Mouse (Mus musculus): ENCODE measurements at regions not wholly inside any gene's neighbourhood (a gene's known extent, or its start where the extent isn't known, plus 50 kb on each side); places are given as distances from the start of the nearest gene placed in this dataset.
"Not testable (repeated sequence)": the region's sequence is repeated elsewhere in the genome, so short reads cannot be mapped to it uniquely, and the experiment has no call there.

DNA sequence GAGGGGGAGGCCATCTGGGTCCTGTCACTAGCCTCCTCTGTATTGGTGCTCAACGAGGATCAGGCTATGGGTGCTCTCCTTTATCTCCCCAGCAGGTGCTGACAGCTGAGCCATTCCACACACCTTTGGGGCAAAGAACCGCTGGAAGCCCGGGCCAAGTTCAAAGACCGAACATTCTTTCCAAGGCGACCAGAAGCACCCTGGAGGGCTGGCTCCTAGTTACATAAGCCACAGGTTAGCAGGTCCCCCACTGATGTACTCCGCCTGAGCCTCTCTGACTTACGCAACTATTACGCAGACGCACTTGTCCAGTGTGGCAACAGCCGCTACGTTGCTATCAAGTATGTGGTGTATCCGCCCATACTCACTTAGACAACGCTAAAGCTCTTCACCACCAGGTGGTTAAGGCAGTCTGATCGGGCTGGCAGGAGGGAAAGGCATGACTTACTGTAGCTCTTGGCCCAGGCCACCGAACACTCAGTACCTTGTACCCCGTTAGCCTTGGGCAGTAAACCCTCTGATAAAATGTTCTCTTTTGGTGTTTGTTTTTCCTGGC, 69.2 kb downstream of the Gm33543 start:
- in situ Hi-C loops (cut with MboI, MseI) = loop anchor here (5.0 kb wide), 1 partner anchor 71 kb away; no protein-coding TSS in a partner anchor

DNA sequence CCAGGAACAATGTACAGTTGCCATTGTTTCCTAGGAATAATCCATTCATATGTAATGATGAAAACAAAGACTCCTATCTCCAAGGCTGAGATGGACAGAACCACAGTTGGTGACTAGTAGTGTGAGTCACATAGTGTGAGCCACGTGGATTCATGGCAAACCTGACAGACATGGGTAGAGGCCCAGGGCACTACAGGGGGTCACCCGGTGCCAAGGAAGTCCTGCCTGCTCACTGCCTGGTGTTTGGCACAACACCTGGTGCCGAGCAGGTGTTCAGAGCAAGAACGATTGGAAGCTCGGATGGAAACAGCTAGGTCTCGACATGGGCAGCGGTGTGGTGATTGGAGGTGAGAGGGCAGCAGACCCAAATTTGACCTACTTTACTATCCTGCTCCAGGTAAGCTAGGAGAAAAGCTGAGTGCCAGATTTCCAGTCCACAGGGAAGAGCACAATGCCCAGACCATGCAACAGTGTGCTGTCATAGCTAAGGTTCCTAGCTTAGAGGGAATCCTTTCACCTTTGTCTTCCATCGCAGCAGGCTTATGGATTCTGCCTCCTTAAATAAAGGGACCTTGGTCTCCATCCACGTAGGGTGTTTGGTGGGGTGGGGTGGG, 69.8 kb downstream of the Gm33543 start:
- in situ Hi-C loops (cut with MboI, MseI) = loop anchor here (5.0 kb wide), 1 partner anchor 71 kb away; no protein-coding TSS in a partner anchor

DNA sequence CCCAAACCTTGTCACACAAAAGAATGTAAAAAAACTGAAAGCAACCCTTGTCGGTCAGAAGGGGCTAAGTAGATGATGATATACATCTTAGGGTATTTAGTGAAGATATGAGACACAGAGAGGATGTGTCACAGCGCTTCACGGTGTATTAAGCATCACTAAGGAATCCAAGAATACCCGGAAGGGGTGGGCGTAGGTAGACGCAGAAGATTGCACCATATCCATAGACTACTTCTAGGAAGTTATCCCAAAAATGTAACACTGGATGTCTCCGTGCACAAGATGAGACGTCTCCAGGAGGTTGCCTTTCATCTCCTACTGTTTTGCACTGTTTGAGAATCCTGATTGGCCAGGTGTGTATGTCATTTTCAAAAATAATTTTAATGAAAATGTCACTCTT, 73.8 kb downstream of the Gm33543 start:
- in situ Hi-C loops (cut with MboI, MseI) = no loop called here

DNA sequence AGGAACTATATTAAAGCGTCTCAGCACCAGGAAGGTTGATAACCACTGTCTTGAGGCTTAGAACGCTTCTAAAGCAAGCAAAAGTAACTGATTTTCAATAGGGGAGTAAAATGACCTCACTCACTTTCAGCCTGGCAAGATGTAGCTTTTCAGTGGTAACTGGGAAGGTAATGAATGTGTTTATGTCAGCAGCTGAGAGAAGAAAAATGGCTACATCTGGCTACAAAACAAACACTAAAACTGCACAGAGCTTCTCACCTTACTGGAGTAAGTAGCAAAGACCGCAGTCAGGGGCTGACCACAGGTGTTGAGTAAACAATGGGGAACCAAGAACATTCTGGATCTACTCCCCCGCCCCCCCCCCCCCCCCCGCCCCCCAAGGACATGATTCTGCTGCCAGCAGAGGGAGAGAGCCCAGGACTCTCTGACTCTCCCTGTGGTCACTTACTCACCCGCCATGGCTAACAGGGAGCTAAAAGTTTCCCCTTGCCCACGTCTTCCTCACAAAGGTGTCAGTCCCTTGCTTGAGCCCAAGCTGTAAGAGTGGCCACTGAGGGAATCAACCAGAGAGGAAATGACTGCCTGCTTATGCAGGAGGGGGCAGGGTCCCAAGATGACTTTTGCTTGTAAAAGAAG, 75.1 kb downstream of the Gm33543 start:
- in situ Hi-C loops (cut with MboI, MseI) = no loop called here

DNA sequence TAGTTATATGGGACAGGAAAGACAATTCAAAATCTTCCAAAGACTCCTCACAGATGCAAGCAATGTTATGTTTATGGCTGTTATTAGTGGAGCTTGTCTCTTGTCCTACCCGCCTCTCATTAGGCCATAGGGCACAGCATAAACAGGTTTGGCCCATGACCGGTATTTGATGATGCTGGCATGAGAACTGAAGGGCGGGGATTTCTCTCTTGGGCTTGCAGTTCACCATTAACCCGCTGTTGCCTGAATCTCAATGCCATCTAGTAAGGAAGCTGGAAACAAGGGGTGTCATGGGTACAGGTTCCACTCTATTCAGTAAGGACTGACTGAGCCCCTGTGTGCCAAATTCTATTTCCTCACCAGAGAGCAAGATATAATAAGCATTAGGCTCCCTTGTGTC, 78.6 kb downstream of the Gm33543 start:
- in situ Hi-C loops (cut with MboI, MseI) = no loop called here

DNA sequence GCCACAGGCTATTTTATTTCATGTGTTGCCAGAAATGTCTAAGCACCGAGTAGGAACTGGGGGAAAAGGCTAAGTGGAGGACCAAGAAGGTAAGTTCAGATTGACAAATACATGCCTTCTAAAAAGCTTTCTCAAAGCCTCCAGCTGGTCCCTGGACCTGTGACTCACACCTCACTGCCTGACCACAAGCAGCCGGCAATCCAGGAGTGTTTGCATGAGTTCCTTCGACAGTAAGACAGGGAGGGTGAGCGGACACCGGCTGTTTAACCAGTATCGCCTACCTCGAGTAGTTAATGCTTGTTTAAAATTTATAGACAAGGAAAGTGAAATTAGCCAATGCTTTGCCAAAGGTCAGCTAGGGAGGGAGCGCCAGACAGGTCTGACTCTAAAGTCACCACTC, 80.1 kb downstream of the Gm33543 start:
- in situ Hi-C loops (cut with MboI, MseI) = no loop called here

DNA sequence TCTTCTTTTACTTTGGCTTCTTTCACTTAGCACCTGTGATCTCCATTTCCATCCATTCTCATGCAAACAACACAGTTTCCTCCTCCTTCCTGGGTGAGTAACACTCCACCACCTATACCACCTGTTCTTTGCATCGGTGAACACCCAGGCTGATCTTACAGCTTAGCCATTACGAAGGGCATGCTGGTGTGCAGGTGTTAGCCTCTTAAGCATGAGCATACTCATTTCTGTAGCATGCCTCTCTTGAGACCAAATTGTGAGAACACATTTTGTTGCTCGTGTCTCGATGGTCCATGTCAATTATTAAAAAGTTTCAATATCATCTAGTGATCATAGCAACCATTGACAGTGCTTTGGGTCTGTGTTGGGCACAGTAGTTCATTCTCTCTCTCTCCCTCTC, 80.8 kb downstream of the Gm33543 start:
- in situ Hi-C loops (cut with MboI, MseI) = no loop called here

DNA sequence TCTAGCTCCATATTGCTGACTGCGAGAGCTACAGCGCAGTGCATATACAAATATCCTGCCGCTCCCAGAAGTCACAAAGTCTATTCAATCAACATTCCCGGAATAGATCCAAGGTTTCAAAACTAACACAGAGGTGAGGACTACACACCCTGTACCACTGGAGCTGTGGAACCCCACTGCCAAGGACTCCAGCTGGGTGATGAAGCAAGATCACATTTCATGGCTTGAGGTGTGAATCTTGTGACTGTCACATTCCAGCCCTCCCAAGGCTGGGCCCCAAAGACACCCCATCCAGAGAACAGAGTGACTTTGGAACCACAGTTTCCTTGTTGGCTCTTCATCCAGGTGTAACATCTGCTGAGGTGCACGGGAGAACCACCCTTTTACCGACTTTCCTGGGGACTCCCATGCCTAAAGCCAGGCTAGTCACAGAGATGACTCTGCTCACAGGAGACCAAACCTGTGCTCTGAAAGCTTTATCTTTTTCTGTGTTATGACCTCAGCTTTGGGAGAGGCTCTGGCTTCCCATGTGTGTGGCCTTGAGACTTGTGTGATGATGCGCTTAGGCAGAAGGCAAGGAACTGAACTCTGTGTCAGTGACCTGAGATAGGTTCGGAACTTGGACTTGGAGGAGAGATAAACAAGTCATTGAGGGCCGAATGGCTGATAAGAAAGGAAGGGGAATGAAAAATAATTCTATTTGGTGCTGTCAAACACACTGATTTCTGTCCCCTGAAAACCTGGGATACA, 82.4 kb downstream of the Gm33543 start:
- in situ Hi-C loops (cut with MboI, MseI) = no loop called here

DNA sequence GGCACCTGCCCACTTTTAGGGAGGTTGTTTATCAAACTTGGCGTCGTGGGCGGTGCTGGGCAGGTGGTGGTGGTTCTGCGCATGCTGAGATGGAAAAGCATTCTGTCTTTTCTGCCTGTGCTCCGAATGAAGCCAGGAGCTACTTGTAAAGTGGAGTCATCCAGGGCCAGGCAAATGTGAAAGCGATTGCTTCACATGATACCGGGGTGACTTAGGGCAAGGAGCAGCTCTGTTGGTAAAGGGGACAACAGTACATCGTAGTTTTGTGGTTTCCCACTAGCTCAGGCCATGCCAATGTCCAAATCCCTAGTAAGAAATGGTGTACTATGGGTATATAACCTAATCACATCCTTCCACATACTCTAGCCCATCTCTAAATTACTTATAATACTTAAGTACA, 84.5 kb downstream of the Gm33543 start:
- in situ Hi-C loops (cut with MboI, MseI) = no loop called here

DNA sequence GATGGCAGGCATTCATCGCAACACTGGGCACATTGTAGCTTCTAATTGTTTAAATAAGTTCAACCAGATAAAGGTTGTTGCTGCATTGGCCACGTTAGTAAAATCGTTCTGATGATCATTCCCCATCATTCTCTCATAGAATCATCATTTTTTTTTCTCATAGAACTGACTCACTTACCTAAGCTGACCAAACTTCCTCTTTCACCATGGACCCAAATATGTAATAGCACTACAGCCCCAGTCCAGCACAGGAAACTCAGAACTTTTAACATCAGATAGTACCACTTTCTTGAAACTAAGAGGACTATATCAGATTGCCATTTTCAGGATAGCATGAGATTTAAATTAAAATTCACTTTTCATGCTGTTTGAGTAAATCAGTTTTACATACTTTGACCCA, 82.2 kb upstream of the Anapc15-ps start:
- in situ Hi-C loops (cut with MboI, MseI) = no loop called here

DNA sequence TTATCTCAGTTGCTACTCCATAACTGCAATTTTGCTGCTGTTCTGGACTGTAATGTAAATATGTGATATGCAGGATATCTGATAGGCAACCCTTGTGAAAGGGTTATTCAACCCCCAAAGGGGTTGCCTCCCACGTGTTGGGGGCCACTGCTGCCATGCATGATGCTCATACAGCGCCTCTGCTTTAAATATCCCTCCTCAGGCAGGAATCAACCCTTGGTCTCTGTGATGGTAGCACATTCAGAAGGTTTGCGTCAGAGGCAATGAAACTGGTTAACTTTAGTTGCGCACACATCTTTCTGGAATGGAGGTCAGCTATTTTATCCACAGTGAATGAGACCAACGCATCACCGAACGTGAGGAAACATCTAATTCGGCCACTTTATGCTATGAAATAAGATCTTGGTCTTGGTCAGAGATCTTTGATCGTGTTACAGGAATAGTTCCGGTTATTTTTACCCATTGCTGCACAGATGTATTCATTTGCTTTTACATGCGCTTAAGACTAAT, 80.2 kb upstream of the Anapc15-ps start:
- in situ Hi-C loops (cut with MboI, MseI) = no loop called here

DNA sequence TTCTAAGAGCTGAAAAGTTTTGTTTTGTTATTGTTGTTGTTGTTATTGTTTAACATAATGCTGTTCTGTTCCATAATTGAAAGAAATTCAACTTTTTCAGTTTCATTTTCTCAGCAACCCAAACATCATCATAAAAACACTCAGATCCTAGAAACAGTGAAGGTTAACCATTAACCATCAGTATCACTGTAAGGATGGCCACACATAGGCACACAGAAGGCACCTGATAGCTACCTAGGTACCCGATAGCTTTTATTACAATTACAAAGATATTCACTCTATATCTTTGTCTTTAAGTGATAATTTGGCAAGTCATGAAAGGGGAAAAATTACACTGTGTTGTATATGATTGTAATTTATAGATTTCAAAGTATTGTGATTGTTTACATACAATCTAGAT, 75.1 kb upstream of the Anapc15-ps start:
- in situ Hi-C loops (cut with MboI, MseI) = no loop called here

DNA sequence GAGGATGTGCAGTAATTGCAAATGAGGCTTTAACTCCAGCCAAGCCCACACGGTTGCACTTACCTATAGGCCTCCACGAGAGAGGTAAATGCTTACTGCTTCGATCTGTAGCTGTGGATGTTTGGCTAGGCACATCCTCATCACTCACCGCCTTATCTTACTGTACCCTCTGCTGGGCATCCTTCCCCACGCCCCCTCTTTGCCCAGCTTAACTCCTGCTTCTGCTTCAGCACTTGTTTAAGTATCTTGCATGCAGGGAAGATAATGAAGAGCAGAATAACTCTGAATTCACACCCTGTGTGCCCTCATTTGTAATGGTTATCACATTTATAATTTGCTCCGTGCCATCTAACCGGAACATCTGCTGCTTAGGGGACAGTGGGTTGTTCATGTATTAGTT, 74.7 kb upstream of the Anapc15-ps start:
- in situ Hi-C loops (cut with MboI, MseI) = no loop called here

DNA sequence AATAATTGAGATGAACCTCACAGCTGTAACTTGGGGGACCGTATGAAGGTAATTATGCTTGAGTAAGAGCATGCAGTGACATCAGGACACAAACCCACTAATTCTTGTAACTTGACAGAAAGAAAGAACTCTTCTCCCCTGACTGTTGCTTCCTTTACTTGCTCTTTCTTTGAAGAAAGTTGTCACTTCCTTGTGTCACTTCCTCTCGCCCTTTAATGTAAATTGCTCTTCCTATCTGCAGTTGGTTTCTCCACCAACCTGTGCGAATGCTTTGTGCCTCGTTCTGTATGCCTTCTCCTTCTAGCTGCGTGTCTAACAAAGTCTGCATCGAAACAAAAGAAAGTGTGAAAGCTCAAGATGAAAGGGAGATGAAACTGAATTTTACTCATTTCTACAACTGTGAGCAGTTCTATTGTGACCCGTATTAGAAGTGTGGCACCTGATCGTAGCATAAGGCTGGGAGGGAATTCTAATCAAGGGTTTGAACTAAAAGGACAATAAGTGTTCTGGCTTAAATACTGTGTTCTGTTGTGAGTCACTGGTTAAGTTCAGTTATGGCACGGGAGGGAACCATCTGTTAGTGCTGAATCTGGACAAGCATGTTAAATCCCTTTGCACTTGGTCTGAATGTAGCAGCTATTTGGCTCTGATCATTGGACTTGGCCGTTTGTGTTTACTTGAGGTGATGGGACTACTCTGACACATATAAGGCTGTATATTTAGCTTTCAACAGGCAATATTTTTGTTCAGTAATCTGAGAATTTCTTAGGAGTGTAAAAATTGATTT, 72.8 kb upstream of the Anapc15-ps start:
- in situ Hi-C loops (cut with MboI, MseI) = no loop called here

DNA sequence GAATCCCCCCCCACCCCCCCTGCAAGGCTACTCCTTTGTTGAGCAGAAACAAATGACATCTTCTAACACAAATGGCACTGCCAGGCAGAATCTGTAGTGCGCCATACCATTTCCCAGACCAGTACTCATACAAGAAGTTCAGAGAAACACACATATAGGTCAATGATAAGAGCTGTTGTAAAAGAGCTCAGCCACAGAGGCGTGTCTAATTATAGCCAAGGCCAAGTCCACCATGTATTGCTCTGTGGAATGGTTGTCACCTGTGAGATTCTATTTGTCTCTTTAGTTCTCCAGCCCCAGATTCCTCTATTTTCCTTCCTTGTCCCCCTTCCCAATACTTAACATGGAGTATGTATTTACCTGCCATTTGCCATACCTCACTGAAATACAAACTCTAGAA, 72.0 kb upstream of the Anapc15-ps start:
- in situ Hi-C loops (cut with MboI, MseI) = no loop called here

DNA sequence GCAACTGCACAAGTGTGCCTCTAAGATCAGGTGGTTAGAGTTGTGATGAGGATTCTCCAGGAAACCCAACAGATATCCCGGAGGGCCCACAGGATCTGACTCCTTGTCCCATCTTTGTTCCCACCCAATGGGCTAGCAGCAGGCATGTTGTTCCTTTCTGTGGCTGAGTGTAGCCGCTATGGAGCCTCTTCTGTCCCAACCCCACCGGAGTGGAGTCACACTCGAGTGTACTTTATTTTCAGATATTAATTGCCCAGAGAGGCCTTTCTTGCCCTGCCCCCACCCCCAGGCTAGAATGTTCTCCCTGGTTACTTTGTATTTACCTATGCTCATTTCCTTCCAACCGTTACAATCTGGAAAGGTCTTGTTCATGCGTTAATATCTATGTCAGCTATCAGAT, 70.4 kb upstream of the Anapc15-ps start:
- in situ Hi-C loops (cut with MboI, MseI) = no loop called here

DNA sequence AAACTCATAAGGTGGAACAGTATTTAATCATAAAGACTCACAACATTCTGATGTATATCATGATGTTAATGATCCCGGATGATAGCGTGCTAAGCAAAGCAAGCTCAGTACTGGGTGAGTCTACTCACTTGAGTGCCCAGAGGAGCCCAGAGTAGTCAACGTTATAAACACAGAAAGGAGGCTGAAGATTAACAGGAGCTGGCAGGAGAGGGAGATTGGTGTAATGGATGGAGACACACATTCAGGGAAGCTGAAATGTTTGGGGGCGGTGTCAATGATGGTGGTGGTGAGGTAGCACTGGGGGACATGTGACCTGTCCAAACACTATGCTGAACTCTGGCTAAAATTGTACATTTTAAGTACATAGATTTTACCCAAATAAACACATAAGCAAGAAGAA, 66.2 kb upstream of the Anapc15-ps start:
- in situ Hi-C loops (cut with MboI, MseI) = no loop called here

DNA sequence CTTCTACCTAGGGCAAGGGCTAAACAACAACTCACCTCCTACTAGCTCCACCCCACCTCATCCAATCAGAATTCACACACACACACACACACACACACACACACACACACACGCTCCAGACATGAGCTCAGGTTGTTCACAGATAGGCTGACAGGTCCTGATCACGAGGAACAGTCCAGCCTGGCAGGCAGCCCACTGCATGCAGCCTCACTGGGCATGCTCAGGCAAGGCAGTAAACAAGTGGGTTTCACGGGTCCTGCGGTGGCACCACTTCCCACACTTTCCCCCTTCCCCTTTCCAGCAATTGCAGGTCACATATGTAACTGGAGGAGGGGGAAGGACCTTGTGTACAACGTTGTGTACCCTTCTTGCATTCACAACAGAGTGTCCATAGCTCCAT, 63.5 kb upstream of the Anapc15-ps start:
- in situ Hi-C loops (cut with MboI, MseI) = not testable (repeated sequence)

DNA sequence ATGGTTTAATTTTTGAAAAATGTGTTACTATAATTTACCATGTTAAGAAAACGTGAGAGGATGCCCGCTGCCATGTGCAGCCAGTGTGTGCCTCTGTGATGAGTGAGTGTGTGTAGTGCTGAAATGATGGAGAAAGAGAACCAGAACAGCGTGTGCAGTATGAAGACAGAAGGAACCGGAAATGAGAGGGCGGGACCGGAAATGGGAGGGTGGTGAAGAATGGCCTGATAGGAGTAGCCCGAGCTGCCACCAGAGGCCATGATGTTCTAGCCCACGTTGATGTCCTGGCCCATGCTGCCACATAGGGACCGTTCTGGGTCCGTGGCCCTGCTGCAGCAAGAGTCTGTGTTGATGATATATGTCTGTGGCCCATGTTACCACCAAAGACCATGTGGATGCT, 57.8 kb upstream of the Anapc15-ps start:
- in situ Hi-C loops (cut with MboI, MseI) = no loop called here

DNA sequence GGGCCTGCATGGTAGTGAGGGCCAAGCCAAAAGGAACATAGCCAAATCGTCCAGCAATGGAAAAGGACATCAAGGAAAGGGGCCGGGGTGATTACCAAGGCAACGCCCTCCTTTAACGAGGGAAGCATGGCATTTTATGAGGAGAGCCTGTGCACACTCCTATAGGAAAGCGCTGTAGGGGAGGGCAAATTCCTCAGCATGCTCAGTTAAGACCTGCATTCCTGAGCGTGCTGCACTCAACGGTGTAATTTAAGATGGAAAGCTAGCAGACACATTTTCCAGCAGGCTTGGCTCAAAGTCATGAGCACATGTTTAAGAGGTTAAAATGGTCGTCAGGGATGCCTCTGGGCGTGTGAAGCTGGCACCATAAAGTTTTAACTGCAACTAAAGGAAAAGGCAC, 56.6 kb upstream of the Anapc15-ps start:
- in situ Hi-C loops (cut with MboI, MseI) = no loop called here

DNA sequence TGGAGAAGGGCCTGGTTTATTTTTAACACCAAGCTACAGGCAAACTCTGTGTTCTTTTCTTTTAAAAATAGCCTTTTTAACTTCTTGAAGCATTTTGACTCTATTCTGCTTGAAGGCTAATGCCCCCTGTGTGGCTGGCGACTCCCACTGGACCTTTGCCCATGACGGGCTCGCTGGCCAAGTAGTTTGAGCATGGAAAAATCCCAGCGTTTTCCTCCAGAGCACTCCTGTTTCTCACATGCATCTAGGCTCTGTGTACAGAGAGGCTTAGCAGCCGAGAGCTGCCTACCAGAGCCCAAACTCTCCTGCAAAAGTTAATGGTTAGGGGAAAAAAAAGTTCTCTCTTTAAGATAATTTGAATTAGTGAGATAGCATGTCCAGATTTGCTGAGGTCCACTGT, 52.7 kb upstream of the Anapc15-ps start:
- in situ Hi-C loops (cut with MboI, MseI) = no loop called here

DNA sequence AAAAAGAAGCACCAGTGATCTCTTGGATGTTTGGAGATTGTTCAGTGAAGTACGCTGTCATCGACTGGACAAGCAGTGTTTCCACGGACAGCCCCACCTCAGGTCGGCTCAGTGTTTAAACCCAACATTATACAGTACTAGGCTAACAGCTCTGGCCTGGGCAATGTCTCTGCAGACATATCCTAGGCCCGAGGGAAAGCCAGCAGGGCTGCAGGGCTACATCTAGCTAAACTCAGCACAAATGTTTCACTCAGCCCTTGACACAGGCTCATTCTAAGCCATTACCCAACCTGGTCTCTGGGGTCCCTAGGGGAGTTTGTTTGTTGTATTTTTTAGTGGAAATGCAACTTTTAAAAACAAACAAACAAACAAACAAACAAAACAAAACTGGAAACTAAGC, 52.1 kb upstream of the Anapc15-ps start:
- in situ Hi-C loops (cut with MboI, MseI) = no loop called here

Measured in T-helper 2 cell (primary cell).